Mouse (Mus musculus): ENCODE data around the gene Calm1. TPM values are rescaled to one million over a fixed set of nuclear protein-coding genes. Genes with fewer than 3 reads are reported as not detected.

Gene Calm1
- polyA plus RNA-seq (2012; rRNA removed), result 638 and 643 TPM in 2 replicates

DNA sequence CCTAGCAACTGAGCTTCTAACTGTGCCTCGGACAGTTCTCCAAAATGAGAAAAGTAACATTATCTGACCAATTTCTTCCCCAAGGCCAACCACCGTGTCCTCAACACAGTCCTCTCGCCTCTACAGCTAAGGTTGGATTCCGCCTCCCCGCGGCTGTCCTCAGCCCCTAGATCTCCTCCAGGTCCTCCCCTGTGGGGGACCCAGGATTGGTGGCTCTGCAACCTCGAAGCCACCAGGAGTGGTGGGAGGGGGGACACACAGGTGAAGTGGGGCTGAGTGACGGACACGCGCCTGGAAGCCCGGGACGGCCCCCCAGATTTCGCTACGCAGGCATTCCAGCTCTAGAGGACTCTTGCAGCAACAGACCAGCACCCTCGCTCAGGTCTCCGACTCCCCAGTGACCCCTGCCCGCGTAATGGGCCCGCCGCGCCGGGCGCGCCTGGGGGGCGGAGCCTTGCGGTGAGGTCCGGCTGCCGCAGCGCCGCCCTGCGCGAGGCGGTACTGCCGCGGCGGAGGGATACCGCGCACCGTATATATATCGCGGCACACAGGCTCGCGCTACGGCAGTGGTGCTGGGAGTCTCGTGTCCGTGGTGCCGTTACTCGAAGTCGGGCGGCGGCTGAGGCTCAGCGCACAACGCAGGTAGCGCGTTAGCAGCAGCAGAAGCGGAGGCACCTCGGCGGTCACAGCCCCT lies at the start of gene Calm1:
Gene Calm1 (plus strand): TSS at position 469 of the 694 bp plus-strand sequence.

DNA sequence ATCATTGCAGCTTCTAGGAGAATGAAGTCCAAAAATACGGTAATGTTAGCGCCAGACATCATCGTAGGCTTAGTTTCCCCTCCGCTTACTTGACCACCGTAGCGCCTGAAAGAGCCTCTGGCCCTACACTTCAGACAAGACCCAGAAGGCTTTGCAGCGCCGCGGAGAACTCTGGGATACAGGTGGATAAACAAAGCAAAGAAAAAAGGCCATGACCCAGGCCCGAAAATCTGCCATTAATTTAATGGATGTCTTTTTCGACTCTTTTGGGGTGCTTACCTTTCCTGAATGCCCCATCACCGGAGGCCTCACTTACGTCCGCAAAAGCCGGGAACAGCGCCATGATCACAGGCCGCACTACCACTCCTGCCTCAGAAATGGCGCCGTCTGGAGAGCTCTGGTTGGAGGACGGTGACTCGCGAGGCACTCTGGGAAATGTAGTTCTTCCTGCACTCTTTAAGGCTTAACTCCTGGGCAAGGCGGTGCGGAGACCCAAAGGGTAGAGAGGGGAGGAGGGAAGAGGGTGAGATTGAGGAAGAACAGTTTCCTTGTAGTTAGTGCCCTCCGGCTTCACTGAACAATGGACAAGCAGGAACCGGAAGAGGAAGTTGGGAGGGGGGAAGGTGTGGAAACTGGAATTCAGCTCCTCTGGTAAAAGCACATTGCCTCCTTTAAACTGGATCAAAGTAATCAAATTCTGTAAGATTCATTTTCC lies 39.8 kb upstream of the Calm1 start, which contains the start of gene Nrde2:
Gene Nrde2 (minus strand): TSS at position 393 of the 715 bp plus-strand sequence.

Other genes with a start within 250 kb of the Calm1 start
- 1.3 and 1.4 TPM in 2 replicates for gene Kcnk13, start 234.9 kb upstream of the Calm1 start, polyA plus RNA-seq (2012; rRNA removed)
- 137 and 146 TPM in 2 replicates for gene Psmc1, start 89.3 kb upstream of the Calm1 start, polyA plus RNA-seq (2012; rRNA removed)
- gene Nrde2, start 39.8 kb upstream of the Calm1 start, polyA plus RNA-seq (2012; rRNA removed), result 14.3 and 15.5 TPM in 2 replicates